Mouse (Mus musculus) heart, postnatal 25 days (tissue): ENCODE measurements around the gene Slc24a2. TPM values are rescaled to one million over a fixed set of nuclear protein-coding genes. Genes with fewer than 3 reads are reported as not detected.

ENCODE experiments used
- DNase-seq: peaks from one replicate; pipeline ENCODE4 v3.0.0; 2022; ENCODE audit warnings: low spot score
- intact Hi-C: fragments of 180-260 bp; cut with DNase I; formaldehyde crosslinking; loops from one replicate; pipeline ENCODE4 v1.15.1; 2025
- total RNA-seq, 2 experiments: library from RNA; stranded (reverse); gene quantifications; 2 replicates each; pipeline ENCODE4 v1.2.3; 2021

The Slc24a2 gene
- total RNA-seq, 2 experiments from 2014 or later: 1.4 TPM

DNA sequence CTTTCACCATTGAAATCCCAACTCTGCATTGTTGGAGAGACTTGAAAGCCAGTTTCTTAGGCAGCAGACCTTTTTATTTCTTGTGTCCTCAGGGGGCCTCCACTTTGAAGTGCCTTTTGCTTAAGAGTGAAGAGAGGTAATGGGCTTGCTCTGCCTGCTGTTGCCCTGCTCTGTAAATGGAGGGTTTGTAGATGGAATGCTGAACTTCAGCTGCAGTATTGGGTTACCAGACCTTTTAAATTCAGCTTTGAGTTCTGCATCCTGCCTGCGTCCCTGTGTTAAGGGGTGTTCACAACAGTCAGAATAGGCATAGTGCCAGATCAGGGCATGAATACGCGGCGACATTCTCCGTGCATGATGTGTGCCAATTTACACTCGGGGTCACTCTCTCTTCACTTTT is 241.0 kb downstream of the Slc24a2 start:
- intact Hi-C loops: no loop called here
- DNase-seq: no peak

- no peak for DNase-seq
- intact Hi-C loops: no loop called here
These were observed 242.4 kb downstream of the Slc24a2 start for GRCm38 (mm10) chr4:86987846-86988245.

DNA sequence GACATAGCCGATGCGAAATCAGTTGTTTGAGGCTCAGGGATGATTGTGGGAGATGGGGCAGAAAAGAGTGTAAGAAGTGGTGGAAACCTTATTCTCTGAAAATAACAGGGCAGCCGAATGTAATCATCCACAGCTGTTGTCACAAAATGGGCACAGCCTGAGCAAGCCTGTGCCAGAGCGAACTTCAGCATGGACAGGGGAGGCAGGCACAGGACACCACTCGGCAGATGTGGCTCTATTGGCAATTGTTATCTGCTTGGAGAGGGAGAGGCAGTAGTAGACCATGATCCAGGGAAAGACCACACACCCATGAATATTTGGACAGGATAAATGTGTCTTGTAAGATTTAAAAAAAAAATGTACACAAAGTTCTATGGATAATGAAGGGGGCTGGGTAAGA is 253.0 kb downstream of the Slc24a2 start:
- no peak for DNase-seq
- intact Hi-C loops: no loop called here

GRCm38 (mm10) chr4:86957576-86958411 is 272.5 kb downstream of the Slc24a2 start:
- DNase-seq: no peak
- intact Hi-C loops: loop anchor here (5.0 kb wide), 1 partner anchor 405 kb away; no protein-coding TSS in a partner anchor

GRCm38 (mm10) chr4:86955448-86955847 is 274.8 kb downstream of the Slc24a2 start:
- intact Hi-C loops: loop anchor here (5.0 kb wide), 1 partner anchor 407 kb away; no protein-coding TSS in a partner anchor
- DNase-seq: no peak

DNA sequence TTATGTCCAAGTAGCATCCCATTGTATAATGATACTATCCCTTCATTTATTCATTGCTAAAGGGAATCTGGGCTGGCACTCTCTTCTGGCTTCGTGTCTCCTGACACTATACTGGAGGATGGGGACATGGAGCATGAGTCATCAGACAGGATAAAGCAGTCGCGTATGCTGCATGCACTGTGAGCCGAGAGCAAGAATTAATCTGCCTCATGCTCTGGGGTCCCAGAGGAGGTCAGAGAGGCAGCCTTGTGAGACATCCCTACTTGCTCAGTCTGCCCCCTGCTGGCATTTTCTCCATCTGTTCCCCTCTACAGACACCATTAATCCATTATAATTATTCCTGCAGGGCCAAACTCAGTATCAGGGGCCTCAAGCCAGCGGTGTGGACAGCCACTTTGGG is 276.8 kb downstream of the Slc24a2 start:
- intact Hi-C loops: no loop called here
- DNase-seq: no peak

GRCm38 (mm10) chr4:86948794-86949193 is 281.5 kb downstream of the Slc24a2 start:
- intact Hi-C loops: no loop called here
- no peak for DNase-seq

- intact Hi-C loops: no loop called here
- DNase-seq: no peak
These were observed 287.0 kb downstream of the Slc24a2 start for GRCm38 (mm10) chr4:86943296-86943695.

- intact Hi-C loops: no loop called here
- DNase-seq: no peak
These were observed 287.6 kb downstream of the Slc24a2 start for GRCm38 (mm10) chr4:86942656-86943055.

DNA sequence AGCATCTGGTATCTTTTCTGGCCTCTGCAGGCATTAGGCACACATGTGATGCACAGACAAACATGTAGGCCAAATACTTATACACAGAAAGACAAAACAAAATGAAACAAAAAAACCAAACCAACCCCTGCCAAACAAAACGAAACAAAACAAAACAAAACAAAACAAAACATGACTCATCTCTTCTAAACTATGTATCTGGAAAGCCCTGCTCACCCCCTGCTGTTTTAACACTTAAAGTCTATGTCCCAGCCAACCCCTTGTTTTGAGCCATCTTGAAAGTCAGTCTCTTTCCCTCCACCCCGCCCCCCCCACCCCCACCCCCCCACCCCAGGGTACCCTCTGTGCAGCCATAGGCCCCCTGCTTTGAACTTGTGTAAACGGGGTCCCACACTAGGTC is 293.6 kb downstream of the Slc24a2 start:
- DNase-seq: no peak
- intact Hi-C loops: no loop called here

- DNase-seq: no peak
- intact Hi-C loops: no loop called here
These were observed 294.1 kb downstream of the Slc24a2 start for GRCm38 (mm10) chr4:86936217-86936616.
